15 mouse cellular contexts compared by ENCODE assay signal in genomic region chr3:100641581-100641980, GRCm38 (mm10).
"Had no signal": no experiment of that assay in that cellular context is flagged by ENCODE, and none has a peak within 500 bp of the region (broad histone marks: within the 10 kb centered on the region; RNA-seq: fewer than 3 reads in every experiment).

No protein-coding gene starts in this region.

- H3K4me3 ChIP-seq: liver, embryonic 13.5 days; lung, embryonic 15.5 days; megakaryocyte, embryonic 14.5 days; neural tube, embryonic 13.5 days; stomach, embryonic 15.5 days had no signal

- H3K9ac ChIP-seq: liver, embryonic 13.5 days; liver, postnatal 0 days; lung, embryonic 15.5 days; neural tube, embryonic 13.5 days; stomach, embryonic 15.5 days had no signal

- ATAC-seq: liver, postnatal 0 days; midbrain, embryonic 16.5 days had no signal

- H3K27ac ChIP-seq: liver, embryonic 13.5 days; lung, embryonic 15.5 days; neural tube, embryonic 13.5 days; stomach, embryonic 15.5 days had no signal

- H3K36me3 ChIP-seq: lung, embryonic 15.5 days; stomach, embryonic 15.5 days had no signal

- DNase-seq: kidney, adult 18-20 months; kidney, postnatal 14 days; liver; liver, embryonic 13.5 days; liver, postnatal 0 days; lung, postnatal 14 days; right cerebral cortex, postnatal 14 days; thymus, adult 2 months; thymus, postnatal 25 days had no signal

- H3K4me1 ChIP-seq: liver, embryonic 13.5 days; lung, embryonic 15.5 days; neural tube, embryonic 13.5 days; stomach, embryonic 15.5 days had no signal

- H3K4me2 ChIP-seq: liver, embryonic 13.5 days; lung, embryonic 15.5 days; midbrain, embryonic 11.5 days; neural tube, embryonic 13.5 days; stomach, embryonic 15.5 days had no signal

- H3K27me3 ChIP-seq: liver, embryonic 13.5 days; lung, embryonic 15.5 days; megakaryocyte, embryonic 14.5 days; neural tube, embryonic 13.5 days; stomach, embryonic 15.5 days had no signal

- H3K9me3 ChIP-seq: liver, embryonic 13.5 days; lung, embryonic 15.5 days; megakaryocyte, embryonic 14.5 days; neural tube, embryonic 13.5 days; stomach, embryonic 15.5 days had no signal
